Mouse (Mus musculus): Measurements from ENCODE around the gene Pip4p1.
"Not testable (repeated sequence)": the region's sequence is repeated elsewhere in the genome, so short reads cannot be mapped to it uniquely, and the experiment has no call there.

Pip4p1 gene

DNA sequence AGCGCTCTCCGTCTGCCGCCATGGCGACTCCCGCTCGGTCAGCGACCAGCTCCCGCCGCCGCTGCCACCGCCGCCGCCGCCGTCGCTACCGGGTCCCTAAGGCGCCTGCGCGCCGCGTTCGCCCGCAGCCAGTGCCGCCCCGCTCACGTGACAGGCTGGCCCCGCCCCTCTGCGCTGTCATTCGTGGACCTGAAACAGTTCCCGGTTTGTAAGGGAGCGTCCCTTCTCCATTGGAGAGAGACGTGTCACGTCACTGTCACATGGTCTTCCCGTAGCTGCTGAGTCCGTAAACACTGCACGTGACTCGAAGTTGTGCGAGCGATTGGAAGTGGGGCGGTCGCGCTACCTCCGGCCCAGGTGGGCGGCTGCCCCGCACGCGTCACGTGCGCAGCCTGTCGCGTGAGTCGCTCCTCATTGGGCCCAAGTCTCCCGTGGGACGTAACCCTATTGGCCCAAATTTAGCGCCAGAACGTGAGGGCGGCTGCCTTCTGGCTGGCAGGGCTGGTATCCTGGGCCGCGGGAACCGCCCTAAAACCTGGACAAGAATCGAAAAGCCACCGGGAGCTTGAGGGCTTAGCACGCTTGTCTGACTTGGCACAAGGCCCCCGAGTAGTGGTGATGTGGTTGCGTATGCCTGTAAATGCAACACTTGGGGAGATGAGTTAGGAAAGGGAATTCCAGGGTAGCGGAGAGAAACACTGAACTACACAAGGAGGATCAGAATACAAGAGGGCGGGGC lies at the start of gene Pip4p1, which contains the start of gene Pnp:
Gene Pip4p1, minus strand, starts transcription at position 103 of the 739 bp plus-strand sequence.
Gene Pnp, plus strand, starts transcription at position 329 of the 739 bp plus-strand sequence.
- peak; percentile 100 for DNase-seq (ENCODE audit: low read depth, low spot score)

- peak; percentile 90 for DNase-seq (ENCODE audit: low read depth, low spot score)
Observed at GRCm38 (mm10) chr14:50979631-50980030, 49.0 kb upstream of the Pip4p1 start.

GRCm38 (mm10) chr14:50978451-50978850 lies 47.8 kb upstream of the Pip4p1 start:
- DNase-seq (ENCODE audit: low read depth, low spot score): not testable (repeated sequence)

DNA sequence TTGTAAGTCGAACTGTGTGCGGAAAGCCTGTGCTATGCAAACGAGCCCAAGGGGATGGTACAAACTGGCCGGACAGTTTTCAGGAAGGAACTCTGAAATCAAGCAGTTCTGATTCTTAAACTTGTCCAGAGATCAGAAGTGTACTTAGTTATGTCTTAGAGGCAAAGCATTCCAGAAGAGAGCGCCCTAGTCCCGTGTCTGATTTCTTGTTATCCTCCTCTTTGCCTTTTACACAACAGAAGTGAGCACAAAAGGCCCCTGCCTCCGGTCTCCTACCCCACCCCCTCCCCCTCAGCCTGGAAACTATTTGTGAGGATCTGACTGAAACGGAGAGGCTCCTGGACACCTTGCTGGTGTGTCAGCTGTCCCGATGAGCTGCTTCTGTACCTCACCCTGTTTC lies 46.0 kb upstream of the Pip4p1 start:
- no peak for DNase-seq (ENCODE audit: low read depth, low spot score)

DNA sequence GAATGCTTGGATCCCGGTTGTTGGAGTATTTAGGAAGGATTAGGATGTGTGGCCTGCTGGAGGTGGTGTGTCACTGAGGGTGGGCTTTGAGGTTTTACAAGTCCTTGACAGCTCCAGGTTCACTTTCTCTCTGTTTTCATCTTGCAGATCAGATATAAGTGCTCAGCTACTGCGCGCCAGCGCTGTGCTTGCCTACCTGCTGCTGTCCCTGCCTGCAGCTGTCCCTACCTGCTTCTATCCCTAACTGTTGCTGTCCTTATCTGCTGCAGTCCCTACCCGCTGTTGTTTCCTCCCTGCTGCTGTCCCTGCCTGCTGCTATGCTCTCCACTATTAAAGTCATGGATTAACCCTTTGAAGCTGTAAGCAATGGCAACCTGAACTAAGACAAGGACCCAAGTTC lies 44.3 kb upstream of the Pip4p1 start:
- DNase-seq (ENCODE audit: low read depth, low spot score): no peak

GRCm38 (mm10) chr14:50973700-50974099 lies 43.0 kb upstream of the Pip4p1 start:
- DNase-seq (ENCODE audit: low read depth, low spot score): peak; percentile 99

- peak; percentile 79 for DNase-seq (ENCODE audit: low read depth, low spot score)
Observed at GRCm38 (mm10) chr14:50973054-50973453, 42.4 kb upstream of the Pip4p1 start.

GRCm38 (mm10) chr14:50970822-50971221 lies 40.2 kb upstream of the Pip4p1 start:
- DNase-seq (ENCODE audit: low read depth, low spot score): peak; percentile 77

GRCm38 (mm10) chr14:50969558-50970544 lies 39.2 kb upstream of the Pip4p1 start:
- peak; percentile 96 for DNase-seq (ENCODE audit: low read depth, low spot score)

GRCm38 (mm10) chr14:50969041-50969440 lies 38.4 kb upstream of the Pip4p1 start:
- peak; percentile 1 for DNase-seq (ENCODE audit: low read depth, low spot score)

- DNase-seq (ENCODE audit: low read depth, low spot score): peak; percentile 5
Observed at GRCm38 (mm10) chr14:50968216-50968980, 37.7 kb upstream of the Pip4p1 start.

GRCm38 (mm10) chr14:50958289-50958995 lies 27.8 kb upstream of the Pip4p1 start:
- not testable (repeated sequence) for DNase-seq (ENCODE audit: low read depth, low spot score)

DNA sequence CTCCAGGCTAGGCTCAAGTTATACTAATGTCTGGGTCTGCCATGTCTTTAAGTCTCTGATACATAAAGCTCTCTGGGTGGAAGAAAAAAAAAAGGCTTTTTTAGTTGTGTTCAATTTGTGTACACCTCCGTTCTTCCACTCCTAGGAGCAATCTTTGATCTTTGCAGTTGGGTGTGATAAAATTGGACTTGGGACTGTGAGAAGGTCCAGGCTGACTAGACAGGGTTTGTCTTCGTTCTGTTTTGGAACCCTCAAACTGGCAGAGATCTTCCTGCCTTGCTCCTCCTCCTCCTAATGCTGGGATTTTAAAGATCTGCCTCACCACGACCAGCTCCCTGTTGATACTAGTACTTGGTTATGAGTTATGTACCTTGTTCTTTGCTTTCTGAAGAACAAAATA lies 26.5 kb upstream of the Pip4p1 start:
- DNase-seq (ENCODE audit: low read depth, low spot score): not testable (repeated sequence)

DNA sequence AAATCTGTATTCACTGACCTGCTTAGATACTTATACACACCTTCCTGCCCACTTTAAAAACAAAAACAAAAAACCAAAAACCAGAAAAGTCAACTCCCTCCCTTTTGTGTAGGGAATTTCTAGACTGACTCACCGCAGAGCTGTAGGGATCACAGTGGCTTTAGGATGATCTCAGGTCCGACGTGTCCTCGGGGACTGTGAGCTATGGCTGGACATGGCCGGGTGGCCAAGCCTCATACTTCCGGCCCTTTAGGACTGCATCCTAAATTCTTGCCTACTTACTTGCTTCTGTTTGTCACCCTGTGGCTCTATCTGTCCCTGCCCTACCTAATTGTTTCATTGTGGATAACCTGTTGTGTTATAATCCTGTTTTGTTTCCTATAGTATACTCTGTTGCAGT lies 26.1 kb upstream of the Pip4p1 start:
- DNase-seq (ENCODE audit: low read depth, low spot score): peak; percentile 0

DNA sequence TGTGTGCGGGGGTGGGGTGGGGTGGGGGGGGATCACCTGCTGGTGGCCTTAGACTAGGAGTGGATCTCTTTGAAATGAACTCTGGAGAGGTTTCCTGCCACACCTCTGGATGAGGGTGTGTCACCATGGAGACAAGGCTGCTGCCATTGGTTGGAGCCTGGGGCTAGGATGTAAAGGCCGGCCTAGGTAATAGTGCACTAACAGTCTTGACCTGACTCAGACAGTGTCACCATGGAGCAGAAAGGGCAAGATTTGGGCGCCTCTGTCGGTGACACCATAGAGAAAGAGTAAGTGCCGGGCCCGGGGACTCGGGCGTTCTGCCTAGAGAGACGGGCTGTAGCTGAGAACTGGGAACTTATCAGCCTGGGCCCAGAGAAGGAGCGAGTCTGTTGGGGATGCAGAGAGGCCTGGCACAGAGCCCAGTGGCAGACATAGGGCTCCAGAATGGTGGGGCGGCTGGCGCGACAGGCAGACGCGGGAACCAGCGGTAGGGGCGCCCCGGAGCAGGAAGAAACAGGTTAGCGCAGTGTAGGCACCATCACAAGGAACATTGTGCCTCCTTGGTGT lies 25.4 kb upstream of the Pip4p1 start, which contains the start of gene Pnp2:
Gene Pnp2, plus strand, starts transcription at position 51 of the 567 bp plus-strand sequence.
- DNase-seq (ENCODE audit: low read depth, low spot score): peak; percentile 49

DNA sequence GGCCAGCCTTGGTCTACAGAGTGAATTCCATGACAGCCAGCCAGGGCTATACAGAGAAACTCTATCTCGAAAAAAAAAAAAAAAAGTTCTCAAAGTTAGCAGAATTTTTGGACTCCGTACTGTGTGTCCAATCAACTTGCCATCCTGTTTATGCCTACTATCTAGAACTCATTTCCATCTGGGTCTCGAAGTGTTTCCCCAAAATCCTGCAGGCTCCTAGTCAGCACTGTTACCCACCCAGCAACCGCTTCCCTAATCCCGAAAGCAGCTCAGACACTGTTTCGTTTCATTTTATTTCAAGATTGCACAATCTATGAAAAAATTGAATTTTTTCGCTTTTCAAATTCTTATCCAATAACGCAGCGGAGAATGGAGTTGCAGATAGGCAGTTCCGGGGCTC lies 24.8 kb upstream of the Pip4p1 start:
- no peak for DNase-seq (ENCODE audit: low read depth, low spot score)

GRCm38 (mm10) chr14:50945526-50945925 lies 14.9 kb upstream of the Pip4p1 start:
- not testable (repeated sequence) for DNase-seq (ENCODE audit: low read depth, low spot score)

DNA sequence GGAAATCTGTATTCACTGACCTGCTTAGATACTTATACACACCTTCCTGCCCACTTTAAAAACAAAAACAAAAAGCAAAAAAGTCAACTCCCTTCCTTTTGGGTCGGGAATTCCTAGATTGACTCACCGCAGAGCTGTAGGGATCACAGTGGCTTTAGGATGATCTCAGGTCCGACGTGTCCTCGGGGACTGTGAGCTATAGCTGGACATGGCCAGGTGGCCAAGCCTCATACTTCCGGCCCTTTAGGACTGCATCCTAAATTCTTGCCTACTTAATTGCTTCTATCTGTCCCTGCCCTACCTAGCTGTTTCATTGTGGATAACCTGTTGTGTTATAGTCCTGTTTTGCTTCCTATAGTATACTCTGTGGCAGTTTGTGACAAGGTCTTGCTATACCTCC lies 14.4 kb upstream of the Pip4p1 start:
- not testable (repeated sequence) for DNase-seq (ENCODE audit: low read depth, low spot score)

DNA sequence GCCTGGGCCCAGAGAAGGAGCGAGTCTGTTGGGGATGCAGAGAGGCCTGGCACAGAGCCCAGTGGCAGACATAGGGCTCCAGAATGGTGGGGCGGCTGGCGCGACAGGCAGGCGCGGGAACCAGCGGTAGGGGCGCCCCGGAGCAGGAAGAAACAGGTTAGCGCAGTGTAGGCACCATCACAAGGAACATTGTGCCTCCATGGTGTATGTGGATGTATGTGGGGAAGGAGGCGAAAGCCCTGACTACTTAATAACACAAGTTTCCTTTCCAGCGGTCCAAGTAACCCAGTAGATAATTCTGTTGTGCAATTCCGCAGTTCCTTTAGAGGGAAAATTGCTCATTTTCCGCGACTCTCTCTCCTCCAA lies 14.0 kb upstream of the Pip4p1 start:
- DNase-seq (ENCODE audit: low read depth, low spot score): not testable (repeated sequence)

DNA sequence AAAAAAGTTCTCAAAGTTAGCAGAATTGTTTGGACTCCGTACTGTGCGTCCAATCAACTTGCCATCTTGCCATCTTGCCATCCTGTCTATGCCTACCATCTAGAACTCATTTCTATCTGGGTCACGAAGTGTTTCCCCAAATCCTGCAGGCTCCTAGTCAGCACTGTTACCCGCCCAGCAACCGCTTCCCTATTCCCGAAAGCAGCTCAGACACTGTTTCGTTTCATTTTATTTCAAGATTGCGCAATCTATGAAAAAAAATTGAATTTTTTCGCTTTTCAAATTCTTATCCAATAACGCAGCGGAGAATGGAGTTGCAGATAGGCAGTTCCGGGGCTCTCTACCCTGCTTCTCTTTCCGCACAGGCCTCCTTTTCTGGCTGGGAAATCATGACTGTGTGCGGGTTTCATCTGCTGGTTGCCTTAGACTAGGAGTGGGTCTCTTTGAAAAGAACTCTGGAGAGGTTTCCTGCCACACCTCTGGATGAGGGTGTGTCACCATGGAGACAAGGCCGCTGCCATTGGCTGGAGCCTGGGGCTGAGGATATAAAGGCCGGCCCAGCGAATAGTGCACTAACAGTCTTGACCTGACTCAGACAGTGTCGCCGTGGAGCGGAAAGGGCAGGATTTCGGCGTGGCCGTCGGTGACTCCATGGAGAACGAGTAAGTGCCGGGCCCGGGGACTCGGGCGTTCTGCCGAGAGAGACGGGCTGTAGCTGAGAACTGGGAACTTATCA lies 13.4 kb upstream of the Pip4p1 start, which contains the start of gene Gm49342:
Gene Gm49342, plus strand, starts transcription at position 586 of the 736 bp plus-strand sequence.
- DNase-seq (ENCODE audit: low read depth, low spot score): peak; percentile 99

Measured in R1 (cell line).